Mouse (Mus musculus) stomach, postnatal 0 days (tissue): ENCODE data around the gene Luzp2.

Experiments
- CTCF ChIP-seq: IDR thresholded peaks from 2 replicates; pipeline ENCODE4 v1.5.1; 2016; ENCODE audit warnings: antibody characterized with exemption, low read depth, mild to moderate bottlenecking, moderate library complexity
- EP300 ChIP-seq: optimal IDR thresholded peaks from 2 replicates; pipeline ENCODE3; 2016; ENCODE audit warnings: antibody characterized with exemption

- no peak for TF ChIP-seq CTCF
- no peak for TF ChIP-seq EP300
These were observed 74.7 kb downstream of the Luzp2 start for GRCm38 (mm10) chr7:54909958-54910357.
